Mouse (Mus musculus) adrenal gland, adult 2 months (tissue): Measurements from ENCODE around the gene Vav2. TPM values are rescaled to one million over a fixed set of nuclear protein-coding genes. Genes with fewer than 3 reads are reported as not detected.

ENCODE experiments used
- DNase-seq: peaks from one replicate; pipeline ENCODE4 v3.0.0; 2021
- long read RNA-seq: library from polyadenylated mRNA; stranded (forward); transcript quantifications from one replicate; pipeline ENCODE4 v2.0.0, GENCODE M21; 2021
- polyA plus RNA-seq: library from polyadenylated mRNA; depleted of rRNA; stranded (reverse); fragments of >200 nt; gene quantifications from 2 replicates; pipeline ENCODE4 v1.2.3, GENCODE M21; 2012; rRNA removed
- total RNA-seq, 2 experiments: library from RNA; stranded (reverse); gene quantifications; 2 replicates each; pipeline ENCODE4 v1.2.3; 2021

The Vav2 gene
- 10 to 100 TPM; 20.1 to 27.6 TPM for total RNA-seq
- polyA plus RNA-seq: 29.7 and 30.9 TPM in 2 replicates
- long read RNA-seq, partial matches to known transcripts: 3 of 24 reads
- long read RNA-seq, other reads (novel, unspliced or antisense): 21 of 24 reads

GRCm38 (mm10) chr2:27426855-27427457 is at the start of gene Vav2:
Vav2 (minus strand) TSS chr2:27427033.
- DNase-seq: peak; percentile 98

- peak; percentile 95 for DNase-seq
Measured at GRCm38 (mm10) chr2:27475495-27476302, 48.9 kb upstream of the Vav2 start.

GRCm38 (mm10) chr2:27474621-27475484 is 48.0 kb upstream of the Vav2 start:
- peak; percentile 73 for DNase-seq

GRCm38 (mm10) chr2:27473911-27474310 is 47.1 kb upstream of the Vav2 start:
- DNase-seq: peak; percentile 61

GRCm38 (mm10) chr2:27473061-27473765 is 46.4 kb upstream of the Vav2 start:
- peak; percentile 49 for DNase-seq

- DNase-seq: peak; percentile 9
Measured at GRCm38 (mm10) chr2:27471170-27471584, 44.3 kb upstream of the Vav2 start.

GRCm38 (mm10) chr2:27470535-27470934 is 43.7 kb upstream of the Vav2 start:
- DNase-seq: no peak

- DNase-seq: peak; percentile 71
Measured at GRCm38 (mm10) chr2:27469991-27470355, 43.1 kb upstream of the Vav2 start.

GRCm38 (mm10) chr2:27469292-27469990 is 42.6 kb upstream of the Vav2 start:
- DNase-seq: peak; percentile 2

GRCm38 (mm10) chr2:27462901-27463300 is 36.1 kb upstream of the Vav2 start:
- no peak for DNase-seq

GRCm38 (mm10) chr2:27461881-27462660 is 35.2 kb upstream of the Vav2 start:
- DNase-seq: peak; percentile 23

- peak; percentile 87 for DNase-seq
Measured at GRCm38 (mm10) chr2:27460651-27461050, 33.8 kb upstream of the Vav2 start.

- no peak for DNase-seq
Measured at GRCm38 (mm10) chr2:27460163-27460562, 33.3 kb upstream of the Vav2 start.

GRCm38 (mm10) chr2:27459735-27460134 is 32.9 kb upstream of the Vav2 start:
- no peak for DNase-seq

- DNase-seq: peak; percentile 89
Measured at GRCm38 (mm10) chr2:27450226-27450625, 23.4 kb upstream of the Vav2 start.

- DNase-seq: no peak
Measured at GRCm38 (mm10) chr2:27447782-27448181, 20.9 kb upstream of the Vav2 start.

GRCm38 (mm10) chr2:27446812-27447211 is 20.0 kb upstream of the Vav2 start:
- DNase-seq: peak; percentile 87

- DNase-seq: no peak
Measured at GRCm38 (mm10) chr2:27445910-27446309, 19.1 kb upstream of the Vav2 start.

GRCm38 (mm10) chr2:27443450-27443708 is 16.5 kb upstream of the Vav2 start:
- no peak for DNase-seq

- no peak for DNase-seq
Measured at GRCm38 (mm10) chr2:27442708-27443449, 16.0 kb upstream of the Vav2 start.
